Mouse (Mus musculus) retina, postnatal 7 days (tissue): ENCODE measurements around the gene Izumo4.

Source experiments
- DNase-seq: peaks from one replicate; pipeline ENCODE4 v3.0.0-alpha.2; 2012; ENCODE audit warnings: low read depth, low spot score

Izumo4 gene

GRCm38 (mm10) chr10:80669737-80670485, 32.1 kb upstream of the Izumo4 start:
- no peak for DNase-seq

GRCm38 (mm10) chr10:80670531-80670930, 31.5 kb upstream of the Izumo4 start:
- DNase-seq, result no peak

GRCm38 (mm10) chr10:80671251-80671650, 30.7 kb upstream of the Izumo4 start:
- no peak for DNase-seq

GRCm38 (mm10) chr10:80671936-80672690, 29.9 kb upstream of the Izumo4 start:
- no peak for DNase-seq

GRCm38 (mm10) chr10:80673690-80674089, 28.3 kb upstream of the Izumo4 start:
- no peak for DNase-seq

GRCm38 (mm10) chr10:80674161-80674711, 27.7 kb upstream of the Izumo4 start:
- DNase-seq, result no peak

GRCm38 (mm10) chr10:80674851-80675404, 27.1 kb upstream of the Izumo4 start:
- no peak for DNase-seq

- DNase-seq, result no peak
Measured at GRCm38 (mm10) chr10:80675405-80676197, 26.4 kb upstream of the Izumo4 start.

GRCm38 (mm10) chr10:80676198-80676928, 25.6 kb upstream of the Izumo4 start:
- DNase-seq, result peak; percentile 100

GRCm38 (mm10) chr10:80677128-80677875, 24.7 kb upstream of the Izumo4 start:
- no peak for DNase-seq

- peak; percentile 58 for DNase-seq
Measured at GRCm38 (mm10) chr10:80677942-80678436, 24.0 kb upstream of the Izumo4 start, which contains the start of gene Mknk2. Mknk2 (minus strand) TSS chr10:80678112.

GRCm38 (mm10) chr10:80678601-80679377, 23.2 kb upstream of the Izumo4 start:
- no peak for DNase-seq

GRCm38 (mm10) chr10:80679556-80680259, 22.3 kb upstream of the Izumo4 start:
- DNase-seq, result no peak

GRCm38 (mm10) chr10:80680260-80680696, 21.7 kb upstream of the Izumo4 start:
- DNase-seq, result no peak

GRCm38 (mm10) chr10:80682003-80682402, 20.0 kb upstream of the Izumo4 start:
- DNase-seq, result no peak

GRCm38 (mm10) chr10:80683647-80684046, 18.3 kb upstream of the Izumo4 start:
- no peak for DNase-seq

- peak; percentile 46 for DNase-seq
Measured at GRCm38 (mm10) chr10:80684214-80684613, 17.8 kb upstream of the Izumo4 start.

GRCm38 (mm10) chr10:80684984-80685383, 17.0 kb upstream of the Izumo4 start:
- DNase-seq, result no peak
